Mouse (Mus musculus): ENCODE results near the gene H2al1d.
"Not testable (repeated sequence)": the region's sequence is repeated elsewhere in the genome, so short reads cannot be mapped to it uniquely, and the experiment has no call there.

Gene H2al1d

DNA sequence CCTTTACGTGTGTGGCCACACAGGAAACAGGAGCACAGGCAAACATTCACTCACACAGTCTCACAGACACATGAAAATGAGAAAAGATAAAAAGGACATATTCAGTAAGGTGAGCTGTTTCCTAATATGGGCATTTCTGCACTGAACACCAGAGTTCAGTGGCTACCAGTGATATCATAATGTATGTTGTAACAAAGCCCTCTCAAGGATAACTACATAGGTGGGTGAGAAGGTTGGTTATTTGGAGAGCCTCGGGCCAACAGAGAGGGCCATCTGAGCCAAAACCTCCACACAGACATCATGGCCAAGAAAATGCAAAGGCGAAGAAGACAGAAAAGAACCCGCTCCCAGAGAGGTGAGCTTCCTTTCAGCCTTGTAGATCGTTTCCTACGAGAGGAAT, at the start of gene H2al1d:
TSS of gene H2al1d (plus strand) at position 301 of the 400 bp plus-strand sequence.
- not testable (repeated sequence) for DNase-seq (ENCODE audit: low spot score)

DNA sequence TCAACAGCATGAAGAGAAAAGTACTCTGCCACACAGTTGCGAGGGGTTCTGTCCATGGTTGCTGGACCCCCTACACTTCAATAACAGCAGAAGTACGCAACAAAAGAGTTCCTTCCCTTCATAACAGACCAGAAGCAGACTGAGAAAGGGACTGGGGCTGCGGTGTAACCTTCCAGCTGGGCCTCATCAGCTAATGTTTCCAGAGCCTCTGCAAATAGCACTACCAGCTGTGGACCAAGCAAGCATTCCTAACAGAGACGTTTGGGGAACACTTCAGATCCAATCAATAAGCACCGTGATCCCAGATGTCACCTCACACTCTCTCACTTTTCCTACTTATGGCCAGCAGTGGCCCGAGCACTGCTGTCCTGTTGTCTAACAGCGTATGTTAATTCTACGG, 43.7 kb upstream of the H2al1d start:
- DNase-seq (ENCODE audit: low spot score), result no peak

DNA sequence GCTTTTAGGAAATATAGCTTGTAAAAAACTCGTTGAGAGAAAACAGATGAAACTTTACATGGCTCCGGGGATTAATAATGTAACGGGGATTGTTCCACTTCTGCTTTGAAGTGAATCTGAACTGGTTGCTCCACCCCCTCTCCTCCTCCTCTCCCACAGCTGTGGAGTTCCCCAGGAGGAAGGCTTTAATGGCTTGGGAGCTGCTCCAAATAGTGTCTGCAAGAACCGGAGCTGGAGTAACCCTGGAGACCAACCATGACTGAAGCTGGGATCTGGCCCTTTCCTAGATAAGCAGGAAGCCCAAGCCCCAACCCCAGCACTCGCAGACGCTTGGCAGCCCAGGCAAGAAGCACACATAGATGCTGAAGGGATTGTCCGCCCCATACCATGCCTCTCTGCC, 40.8 kb upstream of the H2al1d start:
- DNase-seq (ENCODE audit: low spot score), result peak; percentile 24

DNA sequence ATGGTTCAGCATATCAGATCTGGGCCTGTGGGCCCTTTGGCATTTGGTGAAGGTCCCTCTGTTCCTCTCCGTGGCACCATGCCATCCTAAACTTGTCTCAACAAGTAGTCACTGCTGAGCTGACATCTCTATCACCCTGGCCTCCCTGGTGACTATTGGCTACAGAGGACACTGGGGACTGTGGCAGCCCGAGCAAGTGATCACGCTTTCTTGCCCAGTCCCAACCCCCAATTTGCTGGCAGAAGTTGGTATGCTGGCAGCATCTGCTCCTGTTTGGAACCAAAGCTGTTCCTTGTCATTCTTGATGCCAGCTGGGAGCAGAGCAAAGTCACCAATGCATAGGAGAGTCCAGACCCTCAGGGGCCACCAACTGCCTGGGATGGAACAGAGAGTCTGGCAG, 39.5 kb upstream of the H2al1d start:
- DNase-seq (ENCODE audit: low spot score), result no peak

DNA sequence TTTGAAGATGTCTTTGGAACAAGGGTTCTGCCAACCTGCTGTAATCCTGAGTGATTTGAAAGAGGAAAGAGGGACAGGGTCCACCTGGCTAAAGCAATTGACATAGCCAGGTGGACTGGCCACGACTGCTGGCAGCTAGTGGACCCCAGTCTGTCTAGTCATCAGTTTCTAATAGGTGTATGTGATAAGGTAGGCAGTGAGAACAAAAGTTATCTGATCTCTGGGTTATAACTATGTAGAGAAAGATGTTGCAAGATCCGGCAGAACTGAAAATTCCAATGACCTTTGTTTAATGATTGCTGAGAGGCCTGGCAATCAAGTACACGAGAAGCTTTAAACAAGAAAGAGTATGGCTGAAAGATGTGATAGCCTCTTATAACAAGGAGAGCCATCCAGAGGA, 35.4 kb upstream of the H2al1d start:
- no peak for DNase-seq (ENCODE audit: low spot score)

DNA sequence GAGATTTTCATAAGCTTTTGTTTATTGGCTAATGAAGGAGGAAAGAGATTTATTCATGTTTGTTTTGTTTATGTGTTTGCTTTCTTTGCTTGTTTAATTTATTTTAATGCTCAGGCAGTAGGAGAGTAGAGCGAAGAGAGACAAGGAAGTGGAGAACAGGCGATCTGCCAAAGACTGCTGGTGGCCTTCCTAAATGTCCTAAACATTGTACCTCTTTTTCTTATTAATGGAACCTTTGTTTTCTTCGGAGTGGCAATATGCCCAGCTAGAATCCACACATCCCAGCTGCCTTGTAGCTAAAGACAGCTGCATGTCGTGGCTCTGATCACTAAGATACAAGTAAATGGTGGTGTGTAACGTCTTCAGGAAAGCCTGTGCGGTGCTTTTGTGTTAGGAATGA, 31.5 kb upstream of the H2al1d start:
- peak; percentile 4 for DNase-seq (ENCODE audit: low spot score)

DNA sequence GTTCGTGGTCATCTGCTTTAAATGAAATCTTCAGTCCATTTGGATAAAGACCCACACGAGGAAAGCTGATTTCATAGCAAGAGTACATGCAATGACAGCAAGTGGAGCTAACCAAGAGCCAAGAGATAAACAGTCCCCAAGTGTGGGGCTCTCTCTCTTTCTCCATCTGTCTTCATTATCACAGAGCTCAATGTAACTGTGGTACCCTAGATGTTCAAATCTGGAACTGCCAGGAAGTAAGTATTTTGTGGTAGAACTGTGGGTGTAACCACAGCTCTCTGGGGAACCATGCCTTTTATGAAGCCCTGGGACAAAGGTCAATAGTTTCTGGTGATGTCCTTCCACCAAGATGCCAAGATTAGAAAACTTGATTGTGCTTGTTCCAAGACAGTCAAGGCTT, 27.9 kb upstream of the H2al1d start:
- no peak for DNase-seq (ENCODE audit: low spot score)

DNA sequence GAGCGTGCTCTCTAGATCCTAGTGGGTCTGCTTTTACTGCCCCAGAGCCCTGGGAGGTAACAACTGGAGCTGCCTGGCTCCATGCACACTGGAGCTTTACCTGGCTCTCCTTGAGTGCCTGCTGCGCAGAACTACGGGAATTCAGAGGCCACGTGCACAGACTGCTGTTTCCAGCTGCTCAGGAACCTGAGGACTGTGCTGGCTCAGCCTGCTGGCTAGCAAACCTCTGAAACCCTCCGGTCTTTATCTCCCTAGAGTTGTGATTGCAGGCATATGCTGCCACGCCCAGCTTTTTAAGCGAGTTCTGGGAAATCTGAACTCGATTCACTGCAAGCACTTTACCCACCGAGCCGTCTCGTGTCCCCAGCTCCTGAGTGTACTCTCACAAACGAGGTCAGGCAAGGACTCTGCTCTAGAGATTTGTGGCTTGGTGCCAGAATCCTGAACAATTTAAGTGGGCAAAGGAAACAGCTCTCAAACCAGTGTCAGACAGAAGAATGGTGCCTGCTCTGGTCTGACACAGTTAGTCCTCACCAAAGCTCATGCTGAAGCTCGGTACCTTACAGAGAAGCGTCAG, 20.2 kb upstream of the H2al1d start:
- no peak for DNase-seq (ENCODE audit: low spot score)

DNA sequence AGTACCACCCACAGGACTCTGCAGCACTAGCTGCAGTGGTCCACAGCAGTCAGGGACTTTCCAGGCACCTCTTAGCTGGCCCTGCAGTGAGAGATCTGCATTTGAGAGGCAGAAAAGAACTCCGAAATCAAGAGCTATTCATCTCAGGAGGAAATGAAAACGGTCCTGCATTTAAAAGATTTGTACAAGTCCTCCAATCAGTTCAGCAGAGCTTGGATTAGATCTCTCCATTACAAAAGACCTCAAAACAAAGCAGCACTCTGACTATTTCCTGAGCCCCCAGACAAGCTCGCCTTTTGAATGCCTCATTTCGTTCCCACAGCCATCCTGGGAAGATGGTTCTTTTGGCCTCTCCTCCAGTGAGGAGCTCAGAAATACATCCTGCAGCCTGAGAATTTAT, 19.4 kb upstream of the H2al1d start:
- no peak for DNase-seq (ENCODE audit: low spot score)

DNA sequence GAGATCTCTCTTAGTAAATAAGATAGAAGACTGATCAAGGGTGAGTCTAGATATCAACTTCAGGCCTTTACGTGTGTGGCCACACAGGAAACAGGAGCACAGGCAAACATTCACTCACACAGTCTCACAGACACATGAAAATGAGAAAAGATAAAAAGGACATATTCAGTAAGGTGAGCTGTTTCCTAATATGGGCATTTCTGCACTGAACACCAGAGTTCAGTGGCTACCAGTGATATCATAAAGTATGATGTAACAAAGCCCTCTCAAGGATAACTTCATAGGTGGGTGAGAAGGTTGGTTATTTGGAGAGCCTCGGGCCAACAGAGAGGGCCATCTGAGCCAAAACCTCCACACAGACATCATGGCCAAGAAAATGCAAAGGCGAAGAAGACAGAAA, 9.7 kb upstream of the H2al1d start, which contains the start of gene H2al1a:
TSS of gene H2al1a (plus strand) at position 301 of the 400 bp plus-strand sequence.
- not testable (repeated sequence) for DNase-seq (ENCODE audit: low spot score)

DNA sequence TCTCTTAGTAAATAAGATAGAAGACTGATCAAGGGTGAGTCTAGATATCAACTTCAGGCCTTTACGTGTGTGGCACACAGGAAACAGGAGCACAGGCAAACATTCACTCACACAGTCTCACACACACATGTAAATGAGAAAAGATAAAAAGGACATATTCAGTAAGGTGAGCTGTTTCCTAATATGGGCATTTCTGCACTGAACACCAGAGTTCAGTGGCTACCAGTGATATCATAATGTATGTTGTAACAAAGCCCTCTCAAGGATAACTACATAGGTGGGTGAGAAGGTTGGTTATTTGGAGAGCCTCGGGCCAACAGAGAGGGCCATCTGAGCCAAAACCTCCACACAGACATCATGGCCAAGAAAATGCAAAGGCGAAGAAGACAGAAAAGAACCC, 6.5 kb upstream of the H2al1d start, which contains the start of gene H2al1b:
TSS of gene H2al1b (plus strand) at position 301 of the 400 bp plus-strand sequence.
- DNase-seq (ENCODE audit: low spot score), result not testable (repeated sequence)

DNA sequence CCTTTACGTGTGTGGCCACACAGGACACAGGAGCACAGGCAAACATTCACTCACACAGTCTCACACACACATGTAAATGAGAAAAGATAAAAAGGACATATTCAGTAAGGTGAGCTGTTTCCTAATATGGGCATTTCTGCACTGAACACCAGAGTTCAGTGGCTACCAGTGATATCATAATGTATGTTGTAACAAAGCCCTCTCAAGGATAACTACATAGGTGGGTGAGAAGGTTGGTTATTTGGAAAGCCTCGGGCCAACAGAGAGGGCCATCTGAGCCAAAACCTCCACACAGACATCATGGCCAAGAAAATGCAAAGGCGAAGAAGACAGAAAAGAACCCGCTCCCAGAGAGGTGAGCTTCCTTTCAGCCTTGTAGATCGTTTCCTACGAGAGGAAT, 3.3 kb upstream of the H2al1d start, which contains the start of gene H2al1c:
TSS of gene H2al1c (plus strand) at position 301 of the 400 bp plus-strand sequence.
- DNase-seq (ENCODE audit: low spot score), result not testable (repeated sequence)

DNA sequence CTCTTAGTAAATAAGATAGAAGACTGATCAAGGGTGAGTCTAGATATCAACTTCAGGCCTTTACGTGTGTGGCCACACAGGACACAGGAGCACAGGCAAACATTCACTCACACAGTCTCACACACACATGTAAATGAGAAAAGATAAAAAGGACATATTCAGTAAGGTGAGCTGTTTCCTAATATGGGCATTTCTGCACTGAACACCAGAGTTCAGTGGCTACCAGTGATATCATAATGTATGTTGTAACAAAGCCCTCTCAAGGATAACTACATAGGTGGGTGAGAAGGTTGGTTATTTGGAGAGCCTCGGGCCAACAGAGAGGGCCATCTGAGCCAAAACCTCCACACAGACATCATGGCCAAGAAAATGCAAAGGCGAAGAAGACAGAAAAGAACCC, 3.0 kb downstream of the H2al1d start, which contains the start of gene H2al1e:
TSS of gene H2al1e (plus strand) at position 301 of the 400 bp plus-strand sequence.
- not testable (repeated sequence) for DNase-seq (ENCODE audit: low spot score)

DNA sequence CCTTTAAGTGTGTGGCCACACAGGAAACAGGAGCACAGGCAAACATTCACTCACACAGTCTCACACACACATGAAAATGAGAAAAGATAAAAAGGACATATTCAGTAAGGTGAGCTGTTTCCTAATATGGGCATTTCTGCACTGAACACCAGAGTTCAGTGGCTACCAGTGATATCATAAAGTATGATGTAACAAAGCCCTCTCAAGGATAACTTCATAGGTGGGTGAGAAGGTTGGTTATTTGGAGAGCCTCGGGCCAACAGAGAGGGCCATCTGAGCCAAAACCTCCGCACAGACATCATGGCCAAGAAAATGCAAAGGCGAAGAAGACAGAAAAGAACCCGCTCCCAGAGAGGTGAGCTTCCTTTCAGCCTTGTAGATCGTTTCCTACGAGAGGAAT, 6.2 kb downstream of the H2al1d start, which contains the start of gene H2al1f:
TSS of gene H2al1f (plus strand) at position 301 of the 400 bp plus-strand sequence.
- DNase-seq (ENCODE audit: low spot score), result not testable (repeated sequence)

DNA sequence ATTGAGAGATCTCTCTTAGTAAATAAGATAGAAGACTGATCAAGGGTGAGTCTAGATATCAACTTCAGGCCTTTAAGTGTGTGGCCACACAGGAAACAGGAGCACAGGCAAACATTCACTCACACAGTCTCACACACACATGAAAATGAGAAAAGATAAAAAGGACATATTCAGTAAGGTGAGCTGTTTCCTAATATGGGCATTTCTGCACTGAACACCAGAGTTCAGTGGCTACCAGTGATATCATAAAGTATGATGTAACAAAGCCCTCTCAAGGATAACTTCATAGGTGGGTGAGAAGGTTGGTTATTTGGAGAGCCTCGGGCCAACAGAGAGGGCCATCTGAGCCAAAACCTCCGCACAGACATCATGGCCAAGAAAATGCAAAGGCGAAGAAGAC, 9.3 kb downstream of the H2al1d start, which contains the start of gene H2al1g:
TSS of gene H2al1g (plus strand) at position 301 of the 400 bp plus-strand sequence.
- not testable (repeated sequence) for DNase-seq (ENCODE audit: low spot score)

DNA sequence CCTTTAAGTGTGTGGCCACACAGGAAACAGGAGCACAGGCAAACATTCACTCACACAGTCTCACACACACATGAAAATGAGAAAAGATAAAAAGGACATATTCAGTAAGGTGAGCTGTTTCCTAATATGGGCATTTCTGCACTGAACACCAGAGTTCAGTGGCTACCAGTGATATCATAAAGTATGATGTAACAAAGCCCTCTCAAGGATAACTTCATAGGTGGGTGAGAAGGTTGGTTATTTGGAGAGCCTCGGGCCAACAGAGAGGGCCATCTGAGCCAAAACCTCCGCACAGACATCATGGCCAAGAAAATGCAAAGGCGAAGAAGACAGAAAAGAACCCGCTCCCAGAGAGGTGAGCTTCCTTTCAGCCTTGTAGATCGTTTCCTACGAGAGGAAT, 12.6 kb downstream of the H2al1d start, which contains the start of gene H2al1h:
TSS of gene H2al1h (plus strand) at position 301 of the 400 bp plus-strand sequence.
- DNase-seq (ENCODE audit: low spot score), result not testable (repeated sequence)

DNA sequence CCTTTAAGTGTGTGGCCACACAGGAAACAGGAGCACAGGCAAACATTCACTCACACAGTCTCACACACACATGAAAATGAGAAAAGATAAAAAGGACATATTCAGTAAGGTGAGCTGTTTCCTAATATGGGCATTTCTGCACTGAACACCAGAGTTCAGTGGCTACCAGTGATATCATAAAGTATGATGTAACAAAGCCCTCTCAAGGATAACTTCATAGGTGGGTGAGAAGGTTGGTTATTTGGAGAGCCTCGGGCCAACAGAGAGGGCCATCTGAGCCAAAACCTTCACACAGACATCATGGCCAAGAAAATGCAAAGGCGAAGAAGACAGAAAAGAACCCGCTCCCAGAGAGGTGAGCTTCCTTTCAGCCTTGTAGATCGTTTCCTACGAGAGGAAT, 15.7 kb downstream of the H2al1d start, which contains the start of gene H2al1i:
TSS of gene H2al1i (plus strand) at position 301 of the 400 bp plus-strand sequence.
- not testable (repeated sequence) for DNase-seq (ENCODE audit: low spot score)

DNA sequence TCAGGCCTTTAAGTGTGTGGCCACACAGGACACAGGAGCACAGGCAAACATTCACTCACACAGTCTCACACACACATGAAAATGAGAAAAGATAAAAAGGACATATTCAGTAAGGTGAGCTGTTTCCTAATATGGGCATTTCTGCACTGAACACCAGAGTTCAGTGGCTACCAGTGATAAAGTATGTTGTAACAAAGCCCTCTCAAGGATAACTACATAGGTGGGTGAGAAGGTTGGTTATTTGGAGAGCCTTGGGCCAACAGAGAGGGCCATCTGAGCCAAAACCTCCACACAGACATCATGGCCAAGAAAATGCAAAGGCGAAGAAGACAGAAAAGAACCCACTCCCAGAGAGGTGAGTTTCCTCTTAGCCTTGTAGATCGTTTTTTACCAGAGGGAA, 18.9 kb downstream of the H2al1d start, which contains the start of gene H2al1j:
TSS of gene H2al1j (plus strand) at position 301 of the 400 bp plus-strand sequence.
- DNase-seq (ENCODE audit: low spot score), result not testable (repeated sequence)

DNA sequence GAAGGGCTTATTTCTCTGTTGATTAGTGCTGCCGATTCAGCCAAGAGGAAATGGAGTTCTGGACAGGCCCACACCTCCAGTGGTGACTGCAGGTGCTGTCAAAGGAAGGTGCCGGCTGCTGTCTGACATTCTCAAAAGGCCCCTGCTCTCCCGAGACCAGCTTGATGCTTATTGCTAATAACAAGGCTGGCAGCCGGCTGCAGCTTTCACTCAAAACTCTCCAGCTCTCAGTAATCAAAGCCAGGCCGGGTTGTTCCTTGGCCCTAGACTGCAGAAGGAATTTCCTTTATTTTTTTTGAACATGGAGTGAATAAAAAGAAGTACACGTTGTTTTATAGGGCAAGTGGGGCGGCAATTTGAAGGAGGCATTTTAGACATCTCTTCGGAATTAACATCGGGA, 37.1 kb downstream of the H2al1d start:
- no peak for DNase-seq (ENCODE audit: low spot score)

DNA sequence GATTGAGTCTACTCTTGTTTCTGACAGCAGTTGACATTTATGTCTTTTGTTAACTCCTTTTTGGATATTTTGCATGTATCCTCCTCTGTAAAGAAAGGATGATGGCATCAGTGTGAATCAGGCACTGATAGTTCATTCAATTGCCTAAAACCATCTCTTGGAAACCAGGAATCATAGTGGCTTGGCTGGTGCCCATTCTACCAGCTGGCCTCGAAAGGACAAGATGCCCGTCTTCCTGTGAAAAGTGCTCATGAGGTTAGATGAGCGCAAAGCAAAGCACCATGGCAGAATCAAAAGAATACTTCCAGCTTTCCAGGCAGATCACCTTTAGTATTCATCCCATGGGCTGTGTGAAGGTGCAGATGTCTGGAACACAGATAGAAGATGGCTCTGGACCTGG, 38.1 kb downstream of the H2al1d start:
- peak; percentile 4 for DNase-seq (ENCODE audit: low spot score)

All from testis, postnatal 14 days (tissue).